Mouse (Mus musculus): Measurements from ENCODE around the gene Patz1. TPM values are rescaled to one million over a fixed set of nuclear protein-coding genes. Genes with fewer than 3 reads are reported as not detected.

Gene Patz1
- polyA plus RNA-seq, 1 experiment from 2014 or later: 51.1 TPM

GRCm38 (mm10) chr11:3269241-3269640, 19.4 kb upstream of the Patz1 start:
- Histone ChIP-seq H3K27me3 (ENCODE audit: control insufficient read depth, insufficient read depth, low read length) (no peaks in the 10 kb centered on the region), H3K4me2 (replicated peaks; ENCODE audit: low read depth, low read length) (no peak overlapping the region), H3K36me3 (ENCODE audit: control insufficient read depth, insufficient read depth, low read length) (peaks cover under 1% of the 10 kb centered on the region; the same call in 1 of the 2 replicates), H3K27ac (ENCODE audit: low read length) (no peak overlapping the region), H3K4me1 (ENCODE audit: control insufficient read depth, insufficient read depth, low read length) (peaks cover 10% of the 10 kb centered on the region), H3K9me3 (ENCODE audit: control insufficient read depth, low read depth, low read length) (no peaks in the 10 kb centered on the region), H3K4me3 (ENCODE audit: low read depth, low read length) (no peak overlapping the region), H3K9ac (replicated peaks; ENCODE audit: low read depth, low read length) (no peak overlapping the region)
- ATAC-seq (ENCODE audit: insufficient number of reproducible peaks, insufficient read depth, low FRiP score, low read depth): no peak
- 39% methylated on average over 4 of the region's 4 CpGs for WGBS

GRCm38 (mm10) chr11:3278351-3278750, 10.3 kb upstream of the Patz1 start:
- H3K27me3 ChIP-seq (ENCODE audit: control insufficient read depth, insufficient read depth, low read length): no peaks in the 10 kb centered on the region
- no peaks in the 10 kb centered on the region for H3K4me1 ChIP-seq (ENCODE audit: control insufficient read depth, insufficient read depth, low read length)
- WGBS: 61% methylated on average over 5 of the region's 5 CpGs
- no peaks in the 10 kb centered on the region for H3K36me3 ChIP-seq (ENCODE audit: control insufficient read depth, insufficient read depth, low read length)
- H3K9me3 ChIP-seq (ENCODE audit: control insufficient read depth, low read depth, low read length): no peaks in the 10 kb centered on the region
- no peak overlapping the region for H3K9ac ChIP-seq (replicated peaks; ENCODE audit: low read depth, low read length)
- no peak overlapping the region for H3K4me2 ChIP-seq (replicated peaks; ENCODE audit: low read depth, low read length)
- H3K4me3 ChIP-seq (ENCODE audit: low read depth, low read length): no peak overlapping the region
- no peak overlapping the region for H3K27ac ChIP-seq (ENCODE audit: low read length)
- no peak for ATAC-seq (ENCODE audit: insufficient number of reproducible peaks, insufficient read depth, low FRiP score, low read depth)

DNA sequence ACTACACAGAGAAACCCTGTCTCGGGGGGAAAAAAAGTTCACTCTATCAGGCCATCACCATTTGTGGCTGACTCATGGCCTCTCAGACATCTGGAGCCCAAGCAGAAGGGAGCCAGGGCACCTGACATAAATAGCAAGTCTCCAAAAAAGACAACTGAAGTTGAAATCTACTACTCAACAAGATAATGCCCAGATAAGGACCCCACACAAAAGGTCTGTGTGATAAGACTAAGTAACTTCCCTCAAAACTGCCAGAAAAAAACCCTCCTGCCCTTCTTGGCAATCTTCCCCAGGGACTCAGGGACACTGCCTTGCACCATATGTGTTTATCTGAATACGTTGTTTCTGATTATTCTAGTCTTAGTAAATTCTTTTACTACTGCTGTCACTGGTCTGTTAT, 8.9 kb upstream of the Patz1 start:
- WGBS: 71% methylated on average over 2 of the region's 2 CpGs
- Histone ChIP-seq H3K4me2 (replicated peaks; ENCODE audit: low read depth, low read length) (no peak overlapping the region), H3K9me3 (ENCODE audit: control insufficient read depth, low read depth, low read length) (no peaks in the 10 kb centered on the region), H3K4me3 (ENCODE audit: low read depth, low read length) (no peak overlapping the region), H3K4me1 (ENCODE audit: control insufficient read depth, insufficient read depth, low read length) (no peaks in the 10 kb centered on the region), H3K9ac (replicated peaks; ENCODE audit: low read depth, low read length) (no peak overlapping the region), H3K36me3 (ENCODE audit: control insufficient read depth, insufficient read depth, low read length) (no peaks in the 10 kb centered on the region), H3K27ac (ENCODE audit: low read length) (no peak overlapping the region), H3K27me3 (ENCODE audit: control insufficient read depth, insufficient read depth, low read length) (no peaks in the 10 kb centered on the region)
- ATAC-seq (ENCODE audit: insufficient number of reproducible peaks, insufficient read depth, low FRiP score, low read depth): no peak

DNA sequence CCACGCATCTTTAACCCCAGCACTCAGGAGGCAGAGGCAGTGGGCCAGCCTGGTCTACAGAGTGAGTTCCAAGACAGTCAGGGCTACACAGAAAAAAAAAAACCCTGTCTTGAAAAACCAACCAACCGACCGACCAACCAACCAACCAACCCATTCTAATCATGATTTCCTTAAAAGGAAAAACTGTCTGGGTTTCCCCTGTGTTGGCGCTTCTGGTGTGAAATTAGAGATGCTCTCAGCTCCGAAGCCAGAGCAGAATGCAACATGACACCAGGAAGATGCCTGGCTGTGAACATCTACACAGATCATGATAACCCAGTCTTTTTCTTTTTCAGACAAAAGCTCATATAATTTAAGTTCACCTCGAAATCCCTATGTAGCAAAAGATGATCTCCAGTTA, 5.8 kb upstream of the Patz1 start:
- Histone ChIP-seq H3K4me3 (ENCODE audit: low read depth, low read length) (no peak overlapping the region), H3K9ac (replicated peaks; ENCODE audit: low read depth, low read length) (no peak overlapping the region), H3K27me3 (ENCODE audit: control insufficient read depth, insufficient read depth, low read length) (no peaks in the 10 kb centered on the region), H3K27ac (ENCODE audit: low read length) (no peak overlapping the region), H3K9me3 (ENCODE audit: control insufficient read depth, low read depth, low read length) (no peaks in the 10 kb centered on the region), H3K4me1 (ENCODE audit: control insufficient read depth, insufficient read depth, low read length) (0 out of 2 replicates have a peak, but pooled peaks cover under 1% of the 10 kb centered on the region), H3K36me3 (ENCODE audit: control insufficient read depth, insufficient read depth, low read length) (no peaks in the 10 kb centered on the region), H3K4me2 (replicated peaks; ENCODE audit: low read depth, low read length) (no peak overlapping the region)
- 76% methylated on average over 6 of the region's 6 CpGs for WGBS
- no peak for ATAC-seq (ENCODE audit: insufficient number of reproducible peaks, insufficient read depth, low FRiP score, low read depth)

DNA sequence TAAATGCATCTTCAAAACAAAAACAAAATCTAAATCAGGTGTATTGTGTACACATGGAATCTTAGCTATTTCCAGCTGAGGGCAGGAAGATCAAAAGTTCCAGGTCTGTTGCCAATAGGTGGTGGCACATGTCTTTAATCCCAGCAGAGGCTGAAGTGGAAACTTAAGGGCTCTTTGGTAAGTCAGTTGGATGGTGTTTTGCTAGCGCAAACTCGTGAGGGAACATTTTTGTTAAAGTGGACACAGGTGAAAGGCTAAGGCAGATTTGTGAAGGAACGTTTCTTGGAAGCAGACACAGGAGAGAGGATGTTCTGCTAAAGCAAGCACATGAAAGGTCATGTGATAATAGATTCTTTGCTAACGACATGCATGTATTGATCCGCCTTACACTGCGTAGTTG, 5.0 kb upstream of the Patz1 start:
- WGBS: 91% methylated on average over 6 of the region's 6 CpGs
- Histone ChIP-seq H3K4me1 (ENCODE audit: control insufficient read depth, insufficient read depth, low read length) (0 out of 2 replicates have a peak, but pooled peaks cover 4% of the 10 kb centered on the region), H3K9me3 (ENCODE audit: control insufficient read depth, low read depth, low read length) (no peaks in the 10 kb centered on the region)

GRCm38 (mm10) chr11:3285940-3286339, 2.7 kb upstream of the Patz1 start:
- H3K4me1 ChIP-seq (ENCODE audit: control insufficient read depth, insufficient read depth, low read length): 0 out of 2 replicates have a peak, but pooled peaks cover 4% of the 10 kb centered on the region
- H3K27ac ChIP-seq (ENCODE audit: low read length): no peak overlapping the region
- no peaks in the 10 kb centered on the region for H3K36me3 ChIP-seq (ENCODE audit: control insufficient read depth, insufficient read depth, low read length)
- no peaks in the 10 kb centered on the region for H3K27me3 ChIP-seq (ENCODE audit: control insufficient read depth, insufficient read depth, low read length)
- ATAC-seq (ENCODE audit: insufficient number of reproducible peaks, insufficient read depth, low FRiP score, low read depth): no peak
- no peak overlapping the region for H3K9ac ChIP-seq (replicated peaks; ENCODE audit: low read depth, low read length)
- 84% methylated on average over 3 of the region's 3 CpGs for WGBS
- no peak overlapping the region for H3K4me3 ChIP-seq (ENCODE audit: low read depth, low read length)
- no peaks in the 10 kb centered on the region for H3K9me3 ChIP-seq (ENCODE audit: control insufficient read depth, low read depth, low read length)
- no peak overlapping the region for H3K4me2 ChIP-seq (replicated peaks; ENCODE audit: low read depth, low read length)

More for the DNA sequence above, 5.0 kb upstream of the Patz1 start:
- Histone ChIP-seq H3K4me3 (ENCODE audit: low read depth, low read length) (no peak overlapping the region), H3K27me3 (ENCODE audit: control insufficient read depth, insufficient read depth, low read length) (no peaks in the 10 kb centered on the region), H3K36me3 (ENCODE audit: control insufficient read depth, insufficient read depth, low read length) (no peaks in the 10 kb centered on the region), H3K27ac (ENCODE audit: low read length) (no peak overlapping the region), H3K9ac (replicated peaks; ENCODE audit: low read depth, low read length) (no peak overlapping the region), H3K4me2 (replicated peaks; ENCODE audit: low read depth, low read length) (no peak overlapping the region)
- ATAC-seq (ENCODE audit: insufficient number of reproducible peaks, insufficient read depth, low FRiP score, low read depth): no peak

GRCm38 (mm10) chr11:3287131-3287530, 1.5 kb upstream of the Patz1 start:
- Histone ChIP-seq H3K36me3 (ENCODE audit: control insufficient read depth, insufficient read depth, low read length) (no peaks in the 10 kb centered on the region; the same call in 1 of the 2 replicates), H3K9ac (replicated peaks; ENCODE audit: low read depth, low read length) (no peak overlapping the region), H3K4me2 (replicated peaks; ENCODE audit: low read depth, low read length) (no peak overlapping the region), H3K27ac (ENCODE audit: low read length) (no peak overlapping the region), H3K9me3 (ENCODE audit: control insufficient read depth, low read depth, low read length) (no peaks in the 10 kb centered on the region), H3K27me3 (ENCODE audit: control insufficient read depth, insufficient read depth, low read length) (no peaks in the 10 kb centered on the region), H3K4me1 (ENCODE audit: control insufficient read depth, insufficient read depth, low read length) (0 out of 2 replicates have a peak, but pooled peaks cover 4% of the 10 kb centered on the region), H3K4me3 (ENCODE audit: low read depth, low read length) (no peak overlapping the region)
- ATAC-seq (ENCODE audit: insufficient number of reproducible peaks, insufficient read depth, low FRiP score, low read depth): no peak
- 28% methylated on average over 6 of the region's 6 CpGs for WGBS

DNA sequence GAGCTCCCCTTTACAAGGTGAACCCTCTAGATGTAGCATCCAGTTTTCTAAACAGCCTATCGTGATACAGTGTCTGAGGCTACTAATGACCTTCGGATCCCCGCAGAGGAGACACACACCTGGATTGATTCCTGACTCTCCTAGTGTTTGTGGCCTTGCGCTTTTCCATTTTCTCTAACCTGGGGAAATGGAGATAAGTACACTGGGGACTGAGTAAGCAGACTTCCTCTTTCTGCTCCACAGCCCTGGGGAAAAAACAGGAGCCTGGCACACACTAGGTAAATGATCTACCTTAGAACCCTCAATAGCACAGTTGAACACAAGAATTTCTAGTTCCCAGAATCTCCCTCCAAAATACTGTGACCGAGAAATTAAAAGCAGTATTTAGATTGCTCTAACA, 753 bp upstream of the Patz1 start:
- H3K4me3 ChIP-seq (ENCODE audit: low read depth, low read length): peak overlapping the region; percentile 92; the same call in 1 of the 2 replicates
- H3K27ac ChIP-seq (ENCODE audit: low read length): peak overlapping the region; percentile 99; the same call in 1 of the 2 replicates
- H3K4me2 ChIP-seq (replicated peaks; ENCODE audit: low read depth, low read length): peak overlapping the region; percentile 100
- 52% methylated on average over 5 of the region's 5 CpGs for WGBS
- H3K9ac ChIP-seq (replicated peaks; ENCODE audit: low read depth, low read length): peak overlapping the region; percentile 94; the same call in 1 of the 2 replicates
- peaks cover under 1% of the 10 kb centered on the region; the same call in 1 of the 2 replicates for H3K36me3 ChIP-seq (ENCODE audit: control insufficient read depth, insufficient read depth, low read length)
- peaks cover 6% of the 10 kb centered on the region; the same call in 1 of the 2 replicates for H3K4me1 ChIP-seq (ENCODE audit: control insufficient read depth, insufficient read depth, low read length)
- H3K27me3 ChIP-seq (ENCODE audit: control insufficient read depth, insufficient read depth, low read length): no peaks in the 10 kb centered on the region
- no peak for ATAC-seq (ENCODE audit: insufficient number of reproducible peaks, insufficient read depth, low FRiP score, low read depth)
- no peaks in the 10 kb centered on the region for H3K9me3 ChIP-seq (ENCODE audit: control insufficient read depth, low read depth, low read length)

- Histone ChIP-seq H3K9ac (replicated peaks; ENCODE audit: low read depth, low read length) (peak overlapping the region; percentile 94), H3K36me3 (ENCODE audit: control insufficient read depth, insufficient read depth, low read length) (peaks cover 15% of the 10 kb centered on the region), H3K27me3 (ENCODE audit: control insufficient read depth, insufficient read depth, low read length) (no peaks in the 10 kb centered on the region), H3K4me2 (replicated peaks; ENCODE audit: low read depth, low read length) (peak overlapping the region; percentile 100), H3K4me3 (ENCODE audit: low read depth, low read length) (peak overlapping the region; percentile 92), H3K9me3 (ENCODE audit: control insufficient read depth, low read depth, low read length) (no peaks in the 10 kb centered on the region), H3K4me1 (ENCODE audit: control insufficient read depth, insufficient read depth, low read length) (peaks cover 20% of the 10 kb centered on the region), H3K27ac (ENCODE audit: low read length) (peak overlapping the region; percentile 99)
- ATAC-seq (ENCODE audit: insufficient number of reproducible peaks, insufficient read depth, low FRiP score, low read depth): peak; percentile 79
- under 1% methylated on average over 39 of the region's 40 CpGs for WGBS
Observed at GRCm38 (mm10) chr11:3289302-3289802, 678 bp downstream of the Patz1 start.

Measured in stomach, embryonic 14.5 days (tissue).